Mouse (Mus musculus) kidney, adult 2 months (tissue): Measurements from ENCODE around the gene S100pbp.

Experiments
- CTCF ChIP-seq: fragments of 200-500 bp; conservative IDR thresholded peaks from 2 replicates; pipeline ENCODE4 v1.5.1; 2011; ENCODE audit warnings: low read depth, mild to moderate bottlenecking, control low read depth, low read length, moderate library complexity, mixed read lengths; ENCODE audit not compliant: insufficient read depth, insufficient read length
- POLR2A ChIP-seq: fragments of 200-500 bp; IDR thresholded peaks from one replicate; pipeline ENCODE4 v1.6.1; 2011; ENCODE audit warnings: low read depth, low read length, control low read depth

- TF ChIP-seq POLR2A (no peak), CTCF (no peak)
These were observed 82.1 kb downstream of the S100pbp start for GRCm38 (mm10) chr4:129107348-129107899.
